Mouse (Mus musculus) C2C12 (cell line): ENCODE results near the gene Gm20388.

Experiments
- CEBPB ChIP-seq: IDR thresholded peaks from one replicate; pipeline ENCODE4 v1.6.1; 2011; ENCODE audit warnings: low read depth, mild to moderate bottlenecking, control low read depth, moderate library complexity
- CTCF ChIP-seq: IDR thresholded peaks from one replicate; pipeline ENCODE4 v1.5.1; 2011; ENCODE audit not compliant: control insufficient read depth, insufficient read depth, insufficient read length
- FOSL1 ChIP-seq: IDR thresholded peaks from one replicate; pipeline ENCODE4 v1.8.0; 2011; ENCODE audit warnings: mild to moderate bottlenecking, low read length; ENCODE audit not compliant: poor library complexity, insufficient read depth, severe bottlenecking
- MAX ChIP-seq: IDR thresholded peaks from one replicate; pipeline ENCODE4 v1.6.1; 2011; ENCODE audit warnings: mild to moderate bottlenecking, control low read depth
- MYOD1 ChIP-seq: IDR thresholded peaks from one replicate; pipeline ENCODE4 v1.6.1; 2011; ENCODE audit warnings: low read depth; ENCODE audit not compliant: control insufficient read depth, insufficient read length
- USF1 ChIP-seq: IDR thresholded peaks from one replicate; pipeline ENCODE4 v1.6.1; 2011; ENCODE audit warnings: low read depth, mild to moderate bottlenecking, control low read depth, moderate library complexity

DNA sequence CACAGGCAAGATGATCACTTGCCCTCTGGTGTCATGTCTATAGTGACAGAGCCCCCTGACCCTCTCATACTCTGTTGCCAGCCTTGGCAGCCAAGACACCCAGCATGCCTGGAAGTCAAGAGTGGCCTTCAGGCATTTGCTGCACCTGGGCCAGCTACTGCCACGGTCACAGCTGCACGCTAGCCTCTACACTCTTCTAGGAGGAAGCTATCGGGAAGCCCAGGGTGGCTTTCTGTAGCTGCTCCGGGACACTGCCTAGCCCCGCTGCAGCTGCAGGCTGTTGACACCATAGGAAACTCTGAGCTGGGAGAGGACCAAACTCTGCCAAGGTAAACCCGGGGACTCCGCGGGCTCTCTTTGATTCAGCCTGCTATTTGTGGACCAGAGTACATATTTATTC, 2002.7 kb downstream of the Gm20388 start:
- TF ChIP-seq CEBPB (no peak), CTCF (no peak), USF1 (no peak), MAX (no peak), MYOD1 (no peak), FOSL1 (no peak)
